Mouse (Mus musculus) heart, embryonic 12.5 days (tissue): ENCODE measurements at regions not wholly inside any gene's neighbourhood (a gene's known extent, or its start where the extent isn't known, plus 50 kb on each side); places are given as distances from the start of the nearest gene placed in this dataset.

Source experiments
- ATAC-seq: fragments of 200-750 bp; cut with Nextera tagmentation; 2 replicates; pipeline ENCODE4 v1.8.0; 2017; ENCODE audit warnings: moderate TSS enrichment, moderate library complexity; ENCODE audit not compliant: insufficient number of reproducible peaks, low FRiP score
- H3K27ac ChIP-seq: fragments of 300-500 bp; sonication (generic); 2 replicates; pipeline ENCODE4 v1.5.1; 2016; ENCODE audit warnings: mild to moderate bottlenecking, moderate library complexity; ENCODE audit not compliant: poor library complexity, severe bottlenecking
- H3K27me3 ChIP-seq: fragments of 300-500 bp; sonication (generic); replicated peaks from 2 replicates; pipeline ENCODE4 v1.6.1; 2016; ENCODE audit warnings: mild to moderate bottlenecking, moderate library complexity
- H3K36me3 ChIP-seq: fragments of 300-500 bp; sonication (generic); 2 replicates; pipeline ENCODE4 v1.6.1; 2016; ENCODE audit warnings: mild to moderate bottlenecking, moderate library complexity
- H3K4me1 ChIP-seq: fragments of 300-500 bp; sonication (generic); replicated peaks from 2 replicates; pipeline ENCODE4 v1.6.1; 2016; ENCODE audit warnings: mild to moderate bottlenecking
- H3K4me2 ChIP-seq: fragments of 300-500 bp; sonication (generic); 2 replicates; pipeline ENCODE4 v1.6.1; 2016; ENCODE audit warnings: mild to moderate bottlenecking, moderate library complexity
- H3K4me3 ChIP-seq: fragments of 300-500 bp; sonication (generic); 2 replicates; pipeline ENCODE4 v1.5.1; 2016; ENCODE audit warnings: mild to moderate bottlenecking
- H3K9ac ChIP-seq: fragments of 300-500 bp; sonication (generic); 2 replicates; pipeline ENCODE4 v1.6.1; 2016; ENCODE audit warnings: mild to moderate bottlenecking, moderate library complexity
- H3K9me3 ChIP-seq: fragments of 300-500 bp; sonication (generic); replicated peaks from 2 replicates; pipeline ENCODE4 v1.6.1; 2016; ENCODE audit warnings: mild to moderate bottlenecking, moderate library complexity
- WGBS: fragments of 180-500 bp; shearing (Covaris S2); methylation state at CpG from one replicate; pipeline ENCODE4 v1.1.7; 2016; 5-methylcytosine and 5-hydroxymethylcytosine counted together

DNA sequence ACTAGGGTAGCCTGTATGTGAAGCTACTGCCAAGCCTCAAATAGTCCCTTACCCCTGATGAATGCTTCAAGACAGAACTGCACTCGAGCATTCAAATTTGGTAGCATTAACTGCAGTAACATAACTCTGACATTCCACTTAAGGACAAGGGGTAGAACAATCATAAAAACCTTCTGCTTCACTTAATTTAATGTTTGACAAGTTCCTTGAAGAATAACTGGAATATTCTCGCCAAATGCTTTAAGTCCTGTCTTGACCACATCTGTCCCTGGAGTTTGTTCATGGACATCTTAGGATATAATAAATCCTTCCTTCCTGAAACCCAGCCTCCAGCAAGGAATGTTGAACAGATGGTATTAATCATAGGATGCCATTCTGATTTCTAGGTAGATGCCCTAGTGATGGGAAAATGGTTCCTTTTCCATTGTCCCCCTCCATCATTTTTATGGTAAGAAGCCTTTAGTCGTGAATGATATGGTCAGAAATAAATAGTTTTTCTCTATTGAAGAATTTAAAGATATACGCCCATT is 154.7 kb upstream of the Gm15217 start:
- no peaks in the 10 kb centered on the region for H3K4me1 ChIP-seq
- no peaks in the 10 kb centered on the region for H3K36me3 ChIP-seq
- H3K9me3 ChIP-seq: no peaks in the 10 kb centered on the region
- WGBS: 80% methylated on average over 4 of the region's 4 CpGs
- no peak overlapping the region for H3K4me3 ChIP-seq
- H3K27ac ChIP-seq: no peak overlapping the region
- no peaks in the 10 kb centered on the region for H3K27me3 ChIP-seq
- no peak overlapping the region for H3K4me2 ChIP-seq
- H3K9ac ChIP-seq: no peak overlapping the region
- ATAC-seq: no peak

DNA sequence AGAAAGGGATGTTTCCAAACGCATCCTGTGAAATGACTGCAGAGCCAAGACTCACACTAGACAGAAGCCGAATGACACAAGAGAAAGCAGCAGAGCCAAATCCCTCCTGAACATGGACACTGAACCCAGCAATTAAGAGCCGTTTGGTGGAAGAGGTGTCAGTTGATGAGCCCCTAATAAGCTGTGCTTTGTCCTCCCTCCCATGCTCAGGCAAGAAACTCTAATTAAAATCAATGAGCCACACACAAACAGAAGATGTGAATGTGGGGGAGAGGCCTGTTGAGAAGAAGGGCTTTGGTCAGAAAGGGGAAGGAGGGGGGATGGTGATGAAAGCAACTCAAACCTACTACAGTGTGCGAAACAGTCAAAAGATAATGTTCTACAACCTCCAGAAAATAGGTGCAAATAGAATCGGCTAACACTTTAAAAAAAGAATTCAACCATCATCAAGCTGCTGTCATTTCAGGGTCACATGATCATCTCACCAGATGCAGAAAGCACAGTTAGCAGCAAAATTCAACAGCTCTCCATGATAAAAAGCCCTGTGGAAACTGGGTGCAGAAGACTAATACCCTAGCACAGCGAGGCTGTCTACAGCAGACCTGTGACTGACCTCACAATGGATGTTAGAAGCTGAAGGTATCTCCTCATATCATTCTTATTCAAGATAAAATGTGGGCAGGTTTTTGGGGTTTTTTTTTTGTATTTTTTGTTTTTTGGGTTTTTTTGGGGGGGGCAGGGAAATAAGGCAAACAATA is 153.2 kb upstream of the Gm15217 start:
- H3K9me3 ChIP-seq: no peaks in the 10 kb centered on the region
- WGBS: 56% methylated on average over 6 of the region's 6 CpGs
- ATAC-seq: no peak

DNA sequence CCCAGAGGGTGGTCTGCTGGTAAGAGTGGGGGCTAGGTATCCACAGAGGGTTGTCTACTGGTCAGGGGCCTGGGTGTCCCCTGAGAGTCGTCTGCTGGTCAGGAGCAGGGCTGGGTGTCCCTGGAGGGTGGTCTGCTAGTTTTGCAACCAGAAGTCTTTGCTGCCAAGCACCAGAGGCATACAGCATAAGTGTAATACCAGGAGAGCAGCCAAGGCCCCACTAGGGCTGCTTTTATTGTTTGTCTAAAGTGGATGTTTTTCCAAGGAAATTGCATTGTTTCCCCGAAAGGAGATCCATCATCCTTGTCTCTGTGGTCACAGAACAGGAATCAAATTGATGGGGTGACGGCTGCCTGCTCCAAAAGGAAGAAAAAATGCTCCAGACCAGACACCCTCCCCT is 145.2 kb upstream of the Gm15217 start:
- Histone ChIP-seq H3K27me3 (no peaks in the 10 kb centered on the region), H3K4me1 (no peaks in the 10 kb centered on the region), H3K4me3 (no peak overlapping the region), H3K9me3 (no peaks in the 10 kb centered on the region), H3K27ac (no peak overlapping the region), H3K4me2 (no peak overlapping the region), H3K9ac (no peak overlapping the region), H3K36me3 (no peaks in the 10 kb centered on the region)
- 39% methylated on average over 3 of the region's 3 CpGs for WGBS
- no peak for ATAC-seq

More for the DNA sequence above, 153.2 kb upstream of the Gm15217 start:
- Histone ChIP-seq H3K27ac (no peak overlapping the region), H3K9ac (no peak overlapping the region), H3K36me3 (no peaks in the 10 kb centered on the region), H3K4me1 (no peaks in the 10 kb centered on the region), H3K27me3 (no peaks in the 10 kb centered on the region), H3K4me3 (no peak overlapping the region), H3K4me2 (no peak overlapping the region)

DNA sequence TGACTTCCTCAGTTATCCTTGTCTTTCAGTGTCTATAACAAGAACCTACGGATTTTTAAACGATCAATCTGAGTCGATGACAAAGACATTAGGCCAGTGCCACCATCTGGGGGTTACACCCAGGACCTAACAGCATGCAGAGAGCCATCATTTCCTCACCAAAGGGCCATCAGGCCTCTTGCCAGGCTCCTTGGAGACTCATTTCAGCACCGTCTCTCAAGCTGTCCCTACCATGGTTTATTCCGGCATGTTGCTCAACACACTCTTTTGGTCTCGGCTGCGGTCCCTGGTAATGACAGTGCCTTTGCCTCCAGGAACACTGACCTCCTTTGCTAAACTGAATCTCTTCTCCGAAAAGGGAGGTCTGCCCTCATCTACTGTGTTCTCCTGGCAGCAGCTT is 144.4 kb upstream of the Gm15217 start:
- Histone ChIP-seq H3K36me3 (no peaks in the 10 kb centered on the region), H3K4me1 (no peaks in the 10 kb centered on the region; the same call in 1 of the 2 replicates), H3K27me3 (no peaks in the 10 kb centered on the region), H3K4me3 (no peak overlapping the region), H3K27ac (no peak overlapping the region), H3K9ac (no peak overlapping the region), H3K9me3 (no peaks in the 10 kb centered on the region), H3K4me2 (no peak overlapping the region)
- ATAC-seq: no peak
- 88% methylated on average over 8 of the region's 8 CpGs for WGBS

DNA sequence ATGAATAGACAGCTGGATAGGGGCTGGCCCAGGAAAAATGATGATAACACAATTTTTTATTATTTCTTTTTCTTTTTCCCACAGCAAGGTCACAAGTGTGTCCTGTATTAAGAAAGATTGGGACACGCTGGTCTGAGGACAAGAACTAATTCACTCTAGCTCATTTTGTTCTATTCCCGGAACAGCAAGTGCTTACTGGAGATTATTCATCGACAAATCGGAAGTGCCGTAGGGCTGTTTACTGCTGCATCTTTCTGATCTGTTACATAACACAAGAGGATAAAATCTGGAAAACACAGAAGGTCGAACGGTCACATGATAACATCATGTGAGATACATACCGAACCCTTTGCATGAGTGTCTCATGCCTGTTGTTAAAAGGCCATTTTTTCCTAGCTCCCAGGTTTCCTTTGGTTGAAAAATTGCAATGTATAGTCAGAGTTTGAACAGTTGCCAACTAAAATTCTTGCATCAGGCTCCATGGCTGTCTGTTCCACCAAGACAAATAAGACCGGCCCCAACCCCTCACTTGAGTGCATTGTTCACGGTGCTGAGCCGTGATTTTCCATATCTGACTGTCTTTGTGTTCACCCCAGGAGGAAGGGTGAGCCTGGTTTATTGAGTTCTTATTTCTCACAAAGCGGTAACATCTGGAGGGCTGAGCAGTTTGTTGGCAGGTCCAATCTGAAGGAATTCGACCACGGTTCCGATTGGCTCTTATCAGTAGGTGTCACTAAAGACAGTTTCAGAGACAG is 139.0 kb upstream of the Gm15217 start:
- no peaks in the 10 kb centered on the region for H3K27me3 ChIP-seq
- WGBS: 57% methylated on average over 15 of the region's 15 CpGs
- H3K27ac ChIP-seq: no peak overlapping the region
- H3K9me3 ChIP-seq: no peaks in the 10 kb centered on the region
- no peaks in the 10 kb centered on the region for H3K36me3 ChIP-seq
- no peak overlapping the region for H3K4me3 ChIP-seq
- ATAC-seq: peak; percentile 57
- H3K4me1 ChIP-seq: peaks cover 14% of the 10 kb centered on the region
- H3K9ac ChIP-seq: no peak overlapping the region
- no peak overlapping the region for H3K4me2 ChIP-seq

DNA sequence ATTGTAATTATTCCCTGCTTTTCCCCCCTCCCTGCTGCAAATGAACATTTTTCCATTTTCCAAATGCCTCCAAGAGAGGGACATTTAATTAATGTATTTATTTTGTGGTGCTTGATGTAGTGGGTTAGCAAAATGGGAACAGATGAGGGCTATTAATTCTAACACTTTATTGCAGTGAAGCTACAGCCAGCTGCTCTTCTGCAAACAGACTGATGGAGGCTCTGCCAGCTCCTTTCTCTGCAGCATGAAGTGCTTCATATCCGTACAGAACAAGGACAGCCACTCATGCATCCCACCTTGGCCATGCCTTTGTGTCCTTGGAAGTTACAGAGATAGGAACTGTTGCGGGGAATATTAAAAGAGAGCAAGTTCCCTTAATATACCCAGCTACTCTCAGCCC is 138.3 kb upstream of the Gm15217 start:
- WGBS: 65% methylated on average over 2 of the region's 2 CpGs
- no peak overlapping the region for H3K27ac ChIP-seq
- no peaks in the 10 kb centered on the region for H3K9me3 ChIP-seq
- peaks cover 14% of the 10 kb centered on the region for H3K4me1 ChIP-seq
- H3K4me2 ChIP-seq: no peak overlapping the region
- no peak for ATAC-seq
- no peak overlapping the region for H3K9ac ChIP-seq
- H3K4me3 ChIP-seq: no peak overlapping the region
- no peaks in the 10 kb centered on the region for H3K27me3 ChIP-seq
- H3K36me3 ChIP-seq: no peaks in the 10 kb centered on the region

DNA sequence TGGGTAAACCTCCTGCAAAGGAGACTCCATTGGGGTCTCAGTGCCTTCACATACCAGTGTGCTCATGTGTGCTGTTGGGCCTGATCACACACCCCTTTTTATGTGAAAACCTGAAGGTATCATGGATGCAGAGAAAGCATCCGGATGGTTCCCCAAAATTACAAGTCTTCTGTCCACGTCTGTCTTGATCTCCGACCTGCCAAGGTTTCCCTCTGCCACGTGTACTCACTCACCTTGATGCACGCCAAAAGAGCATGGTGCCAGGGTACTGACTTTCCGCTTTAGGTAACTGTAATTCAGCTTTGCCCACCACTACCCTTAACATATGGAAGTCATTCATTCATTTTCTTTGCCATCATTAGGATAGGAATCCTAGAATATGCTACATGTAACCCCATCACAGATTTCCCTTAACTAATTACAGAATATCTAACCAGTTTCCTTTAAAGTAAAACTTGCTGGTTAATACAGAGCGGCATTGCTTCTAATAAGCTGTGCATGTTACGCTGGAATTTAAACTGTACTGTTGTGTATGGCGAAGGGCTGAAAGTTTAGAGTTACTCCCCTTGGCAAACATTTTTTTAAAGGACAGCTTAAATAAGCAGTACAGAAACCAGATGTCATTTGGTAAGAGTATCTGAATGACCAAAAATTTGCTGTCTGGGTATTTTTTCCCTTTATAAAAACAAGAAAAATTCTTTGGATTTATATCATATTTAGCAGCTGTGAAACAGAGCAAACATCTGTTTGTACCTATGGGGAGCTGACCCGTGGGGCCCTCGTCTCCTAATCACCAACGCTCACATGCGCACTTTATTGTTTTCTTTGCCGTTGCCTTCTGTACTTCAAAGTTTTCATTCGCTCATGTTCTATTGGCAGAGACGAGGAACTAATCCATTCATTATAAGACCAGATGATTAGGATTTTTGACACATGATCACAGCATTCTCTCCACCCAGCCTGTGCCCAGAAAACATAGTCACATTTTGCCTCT is 131.4 kb upstream of the Gm15217 start:
- H3K9me3 ChIP-seq: no peaks in the 10 kb centered on the region
- ATAC-seq: no peak
- no peak overlapping the region for H3K4me3 ChIP-seq
- H3K36me3 ChIP-seq: no peaks in the 10 kb centered on the region
- no peak overlapping the region for H3K9ac ChIP-seq
- H3K27ac ChIP-seq: no peak overlapping the region
- no peaks in the 10 kb centered on the region for H3K27me3 ChIP-seq
- WGBS: 77% methylated on average over 16 of the region's 16 CpGs
- H3K4me2 ChIP-seq: no peak overlapping the region
- no peaks in the 10 kb centered on the region for H3K4me1 ChIP-seq

DNA sequence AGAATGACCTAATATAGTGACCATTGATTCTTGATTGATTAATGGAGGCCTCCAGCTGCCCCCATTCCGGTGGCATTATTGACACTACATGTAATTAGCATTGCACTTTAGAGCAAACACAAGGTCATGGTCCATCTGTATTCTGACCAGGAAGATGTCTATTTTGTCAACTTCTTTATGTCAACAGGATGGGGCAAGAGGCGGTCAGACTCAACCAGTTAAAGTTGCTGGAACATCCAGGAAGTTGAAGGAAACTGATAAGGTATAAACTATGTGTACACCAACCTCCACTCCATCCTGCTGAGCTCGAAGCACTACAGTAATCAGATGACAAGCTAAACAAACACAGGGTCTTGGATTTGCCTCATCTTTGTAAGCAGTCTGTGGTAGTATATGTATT is 130.1 kb upstream of the Gm15217 start:
- H3K4me3 ChIP-seq: no peak overlapping the region
- 43% methylated on average over 3 of the region's 3 CpGs for WGBS
- H3K4me2 ChIP-seq: no peak overlapping the region
- no peak for ATAC-seq
- no peaks in the 10 kb centered on the region for H3K27me3 ChIP-seq
- H3K27ac ChIP-seq: no peak overlapping the region
- H3K9me3 ChIP-seq: no peaks in the 10 kb centered on the region
- H3K36me3 ChIP-seq: no peaks in the 10 kb centered on the region
- no peak overlapping the region for H3K9ac ChIP-seq
- H3K4me1 ChIP-seq: no peaks in the 10 kb centered on the region

DNA sequence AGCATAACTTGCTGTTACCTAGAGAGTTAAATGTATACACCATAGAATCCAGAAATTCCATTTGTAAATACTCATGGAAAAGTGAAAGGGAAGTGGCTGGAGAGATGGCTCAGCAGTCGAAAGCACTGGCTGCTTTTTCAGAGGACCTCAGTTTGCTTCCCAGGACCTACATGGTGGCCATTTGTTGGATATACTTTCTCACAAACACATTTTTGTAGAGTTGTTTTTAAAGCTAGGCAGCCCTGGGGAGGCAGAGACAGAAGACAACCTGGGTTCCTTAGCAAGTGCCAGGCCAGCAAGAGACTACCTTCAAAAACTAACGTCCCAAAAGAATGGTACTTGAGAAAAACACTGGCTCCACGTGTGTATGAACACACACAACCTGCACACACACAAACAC is 124.0 kb upstream of the Gm15217 start:
- ATAC-seq: no peak

DNA sequence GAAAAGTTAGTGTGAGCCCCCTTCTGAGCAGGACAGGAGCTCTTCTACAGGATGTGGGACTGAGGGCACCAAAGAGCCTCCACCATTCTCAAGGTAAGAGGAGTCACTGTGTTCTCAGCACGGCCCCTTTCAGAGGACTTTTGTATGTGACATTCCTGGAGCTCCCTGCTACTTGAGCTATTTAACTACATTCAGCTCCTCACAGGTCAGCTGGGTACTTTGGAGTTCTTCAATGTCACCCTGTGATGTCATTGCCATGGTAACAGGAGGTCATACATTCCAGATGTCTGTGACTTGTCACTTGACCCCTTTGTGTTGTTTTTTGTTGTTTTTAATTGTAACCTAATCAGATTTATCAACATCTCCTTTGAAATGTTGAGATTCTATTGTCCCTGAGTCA is 122.9 kb upstream of the Gm15217 start:
- WGBS: 18% methylated on average over 1 of the region's 1 CpGs
- Histone ChIP-seq H3K4me3 (no peak overlapping the region), H3K4me1 (peaks cover 16% of the 10 kb centered on the region), H3K9me3 (no peaks in the 10 kb centered on the region; the same call in 1 of the 2 replicates), H3K27me3 (no peaks in the 10 kb centered on the region), H3K4me2 (no peak overlapping the region), H3K36me3 (no peaks in the 10 kb centered on the region), H3K9ac (no peak overlapping the region), H3K27ac (no peak overlapping the region)
- no peak for ATAC-seq

More for the DNA sequence above, 124.0 kb upstream of the Gm15217 start:
- no peak overlapping the region for H3K27ac ChIP-seq
- H3K9ac ChIP-seq: no peak overlapping the region
- no peaks in the 10 kb centered on the region; the same call in 1 of the 2 replicates for H3K9me3 ChIP-seq
- no peaks in the 10 kb centered on the region for H3K36me3 ChIP-seq
- H3K27me3 ChIP-seq: no peaks in the 10 kb centered on the region
- H3K4me3 ChIP-seq: no peak overlapping the region
- no peak overlapping the region for H3K4me2 ChIP-seq
- peaks cover 16% of the 10 kb centered on the region for H3K4me1 ChIP-seq
- 62% methylated on average over 3 of the region's 3 CpGs for WGBS
